Mouse (Mus musculus): ENCODE measurements around the gene Mypop.

Gene Mypop

DNA sequence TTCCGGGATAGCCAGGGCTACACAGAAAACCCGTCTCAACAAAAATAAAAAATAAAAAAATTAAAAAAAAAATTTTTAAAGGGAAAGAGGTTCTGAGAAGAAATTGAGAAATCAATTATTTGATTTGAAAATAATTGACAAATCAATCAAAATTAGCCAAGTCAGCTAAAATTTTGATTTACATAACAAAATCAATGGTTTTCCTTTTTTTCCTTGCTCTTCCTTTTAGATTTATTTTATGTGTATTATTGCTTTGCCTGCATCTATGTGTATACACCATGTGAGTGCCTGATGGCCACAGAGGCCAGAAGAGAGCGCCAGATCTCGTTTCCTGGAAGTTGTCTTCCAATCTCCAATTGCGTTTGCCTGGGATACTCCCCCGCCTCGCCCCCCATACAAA, 26.9 kb downstream of the Mypop start:
- DNase-seq (ENCODE audit: low spot score in 2 of 2) = no peak

DNA sequence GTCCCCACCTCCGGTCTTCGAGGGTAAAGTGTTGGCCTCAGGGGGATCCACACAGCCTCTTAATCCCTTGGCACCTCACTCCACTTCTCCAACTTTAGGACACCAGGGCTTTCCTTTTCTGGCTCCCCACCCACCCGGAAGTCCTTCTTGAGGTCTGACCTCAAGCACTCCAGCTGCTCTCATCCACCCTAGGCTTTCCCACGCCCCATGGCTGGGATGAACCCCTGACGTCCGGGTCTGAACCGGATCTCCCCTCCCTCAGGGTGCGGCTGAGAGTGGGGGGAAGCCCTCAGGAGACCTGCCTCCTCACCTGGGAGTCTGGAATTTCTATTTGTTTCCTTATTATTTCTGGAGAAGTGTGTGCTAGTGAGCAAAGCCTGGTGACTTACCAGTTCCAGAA, 30.0 kb downstream of the Mypop start:
- DNase-seq (ENCODE audit: low spot score in 2 of 2) = no peak

- DNase-seq (ENCODE audit: low spot score in 2 of 2) = no peak
Measured at GRCm38 (mm10) chr7:19022189-19022958, 31.3 kb downstream of the Mypop start.

DNA sequence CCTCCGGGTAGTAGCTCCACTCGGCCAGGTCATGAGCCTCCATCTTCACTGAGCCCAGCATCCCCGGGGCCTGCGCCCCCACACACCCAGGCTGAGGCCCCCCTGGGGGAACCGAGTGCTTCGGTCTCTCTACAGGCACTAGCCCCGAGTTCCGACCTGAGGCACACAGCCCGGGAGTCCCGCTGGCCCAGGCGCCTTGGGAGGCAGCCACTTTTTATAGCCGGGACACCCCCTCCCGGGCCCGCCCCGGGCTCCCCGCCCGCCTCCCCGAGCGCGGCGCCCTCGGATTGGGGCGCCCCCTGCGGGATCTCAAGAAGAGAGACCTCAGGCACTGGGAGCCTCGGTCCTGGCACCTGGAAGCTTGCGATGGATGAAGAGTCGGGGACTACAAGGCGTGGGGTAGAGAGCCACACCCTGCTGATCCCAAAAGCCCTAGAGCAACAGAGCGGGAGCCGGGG, 32.3 kb downstream of the Mypop start, which contains the start of gene Foxa3:
Foxa3 (minus strand) TSS at position 182 of the 458 bp plus-strand sequence.
- DNase-seq (ENCODE audit: low spot score in 2 of 2) = no peak

DNA sequence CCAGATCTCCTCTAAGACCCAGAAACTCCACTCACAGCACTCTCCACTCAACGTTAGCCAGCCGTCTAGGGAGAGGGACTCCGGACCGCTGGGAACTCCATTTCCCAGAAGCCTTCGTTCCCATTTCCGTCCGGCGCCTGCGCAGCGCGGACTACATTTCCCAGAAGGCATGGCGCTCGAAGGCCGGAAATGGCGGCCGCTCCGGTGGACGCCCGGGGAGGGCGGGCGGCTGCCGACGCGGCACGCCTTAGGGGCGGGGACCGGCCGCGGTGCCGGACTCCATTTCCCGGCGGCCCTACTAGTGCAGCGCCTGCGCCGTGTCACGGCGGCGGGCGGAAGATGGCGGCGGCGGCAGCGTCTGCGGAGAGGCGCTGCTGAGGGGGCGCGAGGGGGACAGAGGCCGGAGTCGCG, 33.1 kb downstream of the Mypop start, which contains the start of gene Sympk:
Sympk (plus strand) TSS at position 282 of the 411 bp plus-strand sequence.
- DNase-seq (ENCODE audit: low spot score in 2 of 2) = peak; percentile 80 to 91

DNA sequence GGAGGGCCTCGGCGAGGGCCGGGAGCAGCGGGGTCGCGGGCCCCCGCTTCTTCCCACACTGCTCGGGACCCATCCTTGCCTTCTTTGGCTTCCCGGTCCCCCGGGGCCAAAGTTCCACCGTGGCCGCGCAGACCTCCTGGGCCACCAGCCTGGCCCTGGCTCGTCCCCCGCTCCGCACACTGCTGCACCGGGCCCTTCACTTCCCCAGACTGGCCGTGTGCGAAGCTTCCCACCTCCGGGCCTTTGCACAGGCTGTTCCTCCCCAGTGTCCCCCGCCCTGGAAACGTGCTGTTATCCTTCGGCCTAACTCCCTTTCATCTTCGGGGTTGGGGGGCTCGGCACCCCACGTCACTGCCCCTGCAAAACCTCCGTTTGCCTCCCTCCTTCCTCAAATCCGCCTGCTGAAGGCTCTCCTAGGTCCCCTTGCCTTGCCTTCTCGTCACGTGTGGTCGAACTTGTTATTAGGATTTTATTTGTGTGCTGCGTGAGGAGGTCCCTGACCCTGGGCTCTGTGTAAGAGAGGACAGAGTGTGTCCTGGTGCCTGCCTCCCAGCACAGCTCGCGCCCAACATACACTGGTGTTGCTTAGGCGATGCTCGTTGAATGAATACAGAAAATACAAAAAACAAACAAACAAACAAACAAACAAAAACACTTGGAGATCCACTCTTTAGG, 33.7 kb downstream of the Mypop start:
- no peak for DNase-seq (ENCODE audit: low spot score in 2 of 2)

DNA sequence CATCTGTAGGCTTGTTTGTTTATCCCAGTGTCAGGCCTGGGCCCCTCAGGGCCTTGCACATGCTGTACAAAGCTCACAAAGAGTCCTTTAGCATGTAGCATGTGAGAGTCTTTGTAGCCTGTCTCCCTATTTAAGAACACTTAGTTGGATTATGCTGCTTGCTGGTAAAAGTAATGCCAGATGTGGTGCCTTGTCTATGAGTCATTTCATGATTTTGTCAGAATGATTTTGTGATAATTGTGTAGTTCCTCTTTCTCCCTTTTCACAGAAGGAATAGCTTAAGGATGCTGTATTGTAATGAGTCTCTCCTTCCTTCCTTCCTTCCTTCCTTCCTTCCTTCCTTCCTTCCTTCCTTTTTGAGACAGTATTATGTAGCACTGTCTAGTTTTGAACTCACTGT, 37.0 kb downstream of the Mypop start:
- DNase-seq (ENCODE audit: low spot score in 2 of 2) = no peak

DNA sequence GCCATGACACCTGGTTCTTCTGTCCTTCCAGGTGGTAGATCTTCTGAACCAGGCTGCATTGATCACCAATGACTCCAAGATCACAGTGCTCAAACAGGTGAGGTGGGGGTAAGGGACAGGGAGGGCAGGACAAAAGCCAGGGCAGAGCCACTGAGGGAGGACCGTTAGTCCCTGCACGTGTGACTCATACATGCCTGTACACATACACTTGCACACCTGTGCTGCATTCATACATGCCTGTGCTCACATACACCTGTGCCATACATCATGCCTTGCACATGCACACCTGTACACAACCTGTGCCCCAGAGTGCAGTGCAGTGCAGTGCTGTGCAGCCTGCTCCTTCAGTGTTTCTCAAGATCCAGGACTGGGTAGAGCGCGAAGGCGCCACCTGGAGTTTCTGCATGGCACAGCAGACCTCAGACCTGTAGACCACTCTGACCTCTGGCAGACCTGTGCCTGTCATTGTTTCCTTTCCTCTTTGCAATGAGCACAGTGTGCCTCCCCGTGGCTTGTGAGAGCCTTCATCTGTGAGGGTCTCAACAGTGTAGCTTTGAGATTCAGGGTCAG, 38.1 kb downstream of the Mypop start:
- no peak for DNase-seq (ENCODE audit: low spot score in 2 of 2)

DNA sequence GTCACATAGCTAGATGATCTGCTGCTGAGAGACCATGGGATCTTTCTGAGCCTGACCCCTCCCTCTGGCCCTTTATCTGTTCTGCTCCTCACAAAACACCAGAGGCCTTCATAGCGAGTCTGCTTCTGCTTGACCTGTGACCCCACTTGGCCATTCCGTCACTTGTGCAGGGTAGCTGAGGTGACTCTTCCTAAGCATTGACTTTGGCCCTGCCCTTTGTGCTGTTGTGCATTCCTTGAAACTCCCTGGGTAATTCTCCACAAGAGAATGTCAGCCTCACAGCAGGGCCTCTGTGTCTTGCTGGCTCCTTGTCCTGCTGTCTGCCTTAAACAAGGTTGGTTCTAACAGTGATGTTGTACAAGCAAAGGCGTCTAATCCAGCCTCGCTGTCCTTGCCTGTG, 40.6 kb downstream of the Mypop start:
- DNase-seq (ENCODE audit: low spot score in 2 of 2) = no peak

DNA sequence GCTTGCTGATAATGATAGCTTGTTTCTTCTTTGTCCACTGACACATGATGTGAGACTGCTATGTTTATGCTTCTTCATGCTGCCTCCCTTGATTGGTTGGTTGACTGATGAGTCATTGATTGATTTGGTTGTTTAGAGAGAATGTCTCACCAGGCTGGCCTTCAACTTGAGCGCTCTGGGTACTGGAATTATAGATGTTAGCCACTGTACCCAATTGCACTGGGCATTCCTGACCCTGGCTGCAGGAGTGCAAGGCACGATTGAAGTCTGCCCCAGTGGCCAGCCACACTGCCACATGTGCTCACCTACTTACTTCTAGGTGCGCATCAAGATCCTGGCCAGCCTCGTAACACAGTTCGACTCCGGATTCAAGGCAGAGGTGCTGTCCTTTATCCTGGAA, 53.6 kb downstream of the Mypop start:
- DNase-seq (ENCODE audit: low spot score in 2 of 2) = no peak

GRCm38 (mm10) chr7:19046286-19047069, 55.4 kb downstream of the Mypop start:
- no peak for DNase-seq (ENCODE audit: low spot score in 2 of 2)

DNA sequence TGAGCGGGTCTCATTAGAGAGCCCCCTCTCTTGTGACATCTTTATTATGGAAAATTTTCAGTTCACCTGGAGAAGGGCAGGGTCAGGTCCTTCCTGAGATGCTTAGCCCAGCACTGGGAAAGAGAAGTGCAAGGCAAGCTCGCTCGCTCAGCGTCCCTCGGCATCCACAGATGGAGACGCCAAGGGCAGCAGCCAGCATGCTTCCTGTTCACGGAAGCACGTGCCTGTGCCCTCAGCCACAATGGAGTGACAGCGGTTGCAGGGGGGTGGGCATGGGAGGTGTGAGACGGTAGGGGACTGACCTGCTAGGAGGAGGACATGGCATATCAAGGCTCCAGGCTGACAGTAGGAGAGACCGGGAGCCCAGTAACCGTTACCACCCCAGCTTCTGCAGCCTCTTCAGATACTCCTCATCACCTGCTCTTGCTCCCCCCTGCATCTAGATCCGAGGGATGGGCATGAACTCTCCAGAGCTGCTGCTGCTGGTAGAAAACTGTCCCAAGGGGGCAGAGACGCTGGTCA, 57.0 kb downstream of the Mypop start:
- DNase-seq (ENCODE audit: low spot score in 2 of 2) = no peak

- DNase-seq (ENCODE audit: low spot score in 2 of 2) = no peak
Measured at GRCm38 (mm10) chr7:19049252-19049651, 58.2 kb downstream of the Mypop start.

DNA sequence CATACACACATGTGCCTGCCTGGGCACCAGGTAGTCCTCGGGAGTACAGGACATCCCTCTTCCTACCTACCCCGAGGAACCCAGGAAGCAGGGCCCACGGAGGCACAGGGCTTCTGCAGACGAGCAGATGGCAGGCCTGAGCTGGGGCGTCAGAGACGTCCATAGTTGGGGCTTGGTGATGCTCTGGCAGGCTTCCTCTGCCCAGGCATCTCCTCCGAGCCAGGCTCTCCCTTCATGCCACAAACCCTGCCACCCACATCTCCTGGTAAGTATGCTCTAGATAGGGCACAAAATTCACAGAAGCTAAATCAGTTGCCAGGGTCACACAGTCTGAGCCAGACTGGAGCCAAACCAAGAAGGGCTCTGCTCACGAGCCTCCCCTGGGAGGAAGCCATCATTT, 59.1 kb downstream of the Mypop start:
- no peak for DNase-seq (ENCODE audit: low spot score in 2 of 2)

GRCm38 (mm10) chr7:19051161-19051560, 60.1 kb downstream of the Mypop start:
- DNase-seq (ENCODE audit: low spot score in 2 of 2) = no peak

Measured in frontal cortex, postnatal 25 days (tissue).